Mouse (Mus musculus) urinary bladder, postnatal 10 days (tissue): ENCODE measurements around the gene Sept11.

Source experiments
- DNase-seq: peaks from one replicate; pipeline ENCODE4 v3.0.0; 2022; ENCODE audit warnings: low spot score

The Sept11 gene

GRCm38 (mm10) chr5:93172536-93172935, 79.3 kb downstream of the Sept11 start:
- no peak for DNase-seq

GRCm38 (mm10) chr5:93174675-93175074, 81.4 kb downstream of the Sept11 start:
- no peak for DNase-seq

GRCm38 (mm10) chr5:93178616-93179015, 85.4 kb downstream of the Sept11 start:
- no peak for DNase-seq

DNA sequence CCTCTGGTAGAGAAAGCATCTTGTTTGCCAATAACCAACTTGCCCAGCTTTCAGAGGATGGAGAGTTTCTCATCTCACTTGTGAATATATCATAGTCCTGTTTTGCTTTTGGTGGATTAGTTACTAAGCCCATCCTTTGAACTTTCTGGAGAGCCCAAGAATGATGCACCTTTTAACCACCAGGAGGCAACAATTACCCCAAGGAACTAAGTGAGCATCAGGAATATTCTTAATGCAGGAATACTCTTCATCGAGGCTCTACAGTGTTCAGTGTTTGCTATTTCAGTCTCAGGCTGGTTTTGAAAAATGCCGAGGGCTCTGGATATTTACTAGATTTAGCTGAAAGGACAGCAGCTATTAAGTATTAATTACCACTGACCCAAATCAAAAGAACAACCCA, 87.0 kb downstream of the Sept11 start:
- DNase-seq = no peak

- no peak for DNase-seq
Observed at GRCm38 (mm10) chr5:93183311-93183710, 90.1 kb downstream of the Sept11 start.

DNA sequence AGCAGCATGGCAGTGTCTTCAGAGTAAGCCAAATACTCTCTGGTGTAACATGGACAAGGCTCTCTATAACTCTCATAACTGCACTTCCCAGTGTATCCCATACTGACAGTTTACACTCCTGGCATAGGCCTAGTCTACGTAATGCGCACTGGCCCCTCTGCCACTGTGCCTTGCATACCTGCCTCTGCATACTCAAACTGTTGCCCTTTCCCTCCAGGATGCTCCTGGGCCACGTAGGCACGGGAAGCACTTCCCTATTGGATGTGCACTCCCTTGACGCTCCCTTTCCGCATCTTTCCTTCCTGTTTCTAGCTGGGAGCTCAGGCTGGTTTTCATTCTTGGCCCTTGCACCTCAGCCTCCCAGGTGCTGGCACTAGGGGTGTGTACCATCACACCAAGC, 91.3 kb downstream of the Sept11 start:
- DNase-seq = no peak

GRCm38 (mm10) chr5:93189607-93190006, 96.4 kb downstream of the Sept11 start:
- DNase-seq = no peak

DNA sequence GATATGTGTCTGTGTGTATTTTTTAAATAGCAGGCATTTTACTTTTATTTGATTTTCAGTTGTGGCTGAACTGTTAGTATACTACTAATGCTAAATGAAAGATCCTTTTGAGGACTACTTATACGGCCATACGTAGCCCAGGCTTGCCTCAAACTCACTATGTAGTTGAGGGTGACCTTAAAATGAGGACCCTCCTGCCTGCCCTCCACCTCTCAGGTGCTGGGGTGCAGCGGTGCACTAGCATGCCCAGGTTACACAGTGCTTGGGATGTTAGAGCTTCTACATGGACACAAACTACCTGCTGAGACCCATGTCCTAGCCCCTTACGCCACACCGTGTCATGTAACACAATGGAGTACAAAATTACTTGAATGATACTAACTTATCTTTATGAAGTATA, 97.2 kb downstream of the Sept11 start:
- no peak for DNase-seq

- no peak for DNase-seq
Observed at GRCm38 (mm10) chr5:93198232-93198631, 105.0 kb downstream of the Sept11 start.

GRCm38 (mm10) chr5:93201181-93201580, 107.9 kb downstream of the Sept11 start:
- no peak for DNase-seq

GRCm38 (mm10) chr5:93205371-93206108, 112.3 kb downstream of the Sept11 start:
- peak; percentile 12 for DNase-seq

DNA sequence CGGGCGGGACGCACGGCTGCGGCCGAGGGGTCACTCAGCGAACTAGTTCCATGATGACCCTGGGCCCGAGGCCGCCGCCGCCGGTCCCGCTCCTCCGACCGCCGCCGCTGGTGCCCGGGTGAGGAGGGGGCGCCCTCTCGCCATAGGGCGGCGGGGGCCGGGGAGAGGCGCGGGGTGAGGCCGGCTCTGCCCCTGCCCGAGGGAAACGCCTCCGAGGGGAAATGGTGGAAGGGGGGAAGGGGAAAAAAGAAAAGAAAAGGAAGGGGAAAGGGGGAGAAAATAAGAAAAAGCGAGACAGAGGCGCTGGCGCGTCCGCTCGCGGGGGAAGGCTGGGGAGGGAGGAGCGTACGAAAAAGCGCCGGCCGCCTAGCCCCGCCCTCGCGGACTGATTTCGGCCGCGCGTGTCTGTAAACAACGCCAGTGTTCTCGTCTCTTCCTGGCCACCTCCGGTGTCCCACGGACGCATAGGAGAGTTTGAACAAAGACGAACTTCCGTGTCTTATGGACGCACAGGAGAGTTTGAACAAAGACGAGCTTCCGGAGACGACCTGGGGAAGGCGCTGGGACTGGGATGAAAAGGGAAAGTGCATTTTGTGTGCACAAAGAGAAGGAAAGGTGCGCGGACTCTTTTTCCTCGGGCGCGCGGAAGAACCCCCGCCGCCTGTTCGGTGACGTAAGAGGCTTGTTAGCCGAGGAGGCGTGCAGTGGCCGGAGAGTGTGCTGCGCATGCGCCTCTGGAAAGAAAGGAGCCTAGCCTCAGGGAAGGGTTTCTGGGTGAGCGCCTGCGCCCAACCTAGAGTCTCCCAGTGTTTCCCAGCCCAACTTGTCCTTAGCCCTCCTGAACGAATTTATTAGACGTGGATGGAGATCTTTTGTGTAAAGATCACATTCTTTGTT, 113.1 kb downstream of the Sept11 start, which contains the start of the genes Ccni and 2010109A12Rik:
TSS of gene Ccni (minus strand) at position 387 of the 897 bp plus-strand sequence.
TSS of gene 2010109A12Rik (plus strand) at position 410 of the 897 bp plus-strand sequence.
- peak; percentile 80 for DNase-seq

- no peak for DNase-seq
Observed at GRCm38 (mm10) chr5:93207006-93207348, 113.7 kb downstream of the Sept11 start.

- no peak for DNase-seq
Observed at GRCm38 (mm10) chr5:93207555-93207954, 114.3 kb downstream of the Sept11 start.

DNA sequence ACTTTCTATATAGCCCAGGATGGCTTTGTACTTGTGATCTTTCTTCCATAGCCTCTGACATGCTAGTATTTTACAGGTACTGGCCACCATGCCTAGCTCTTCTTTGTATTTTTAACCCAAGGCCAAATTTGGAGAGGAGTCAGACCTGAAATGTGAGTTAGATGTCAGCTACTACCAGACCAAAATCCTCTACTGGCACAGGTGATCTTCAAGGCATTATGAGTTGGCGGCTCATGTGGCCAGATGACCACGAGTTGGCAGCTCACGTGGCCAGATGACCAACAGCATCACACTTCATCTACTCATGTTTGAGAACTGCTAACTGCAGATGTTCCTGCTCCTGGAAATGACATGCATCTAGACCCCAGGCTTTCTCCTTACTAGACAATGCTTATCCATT, 125.1 kb downstream of the Sept11 start:
- DNase-seq = no peak

DNA sequence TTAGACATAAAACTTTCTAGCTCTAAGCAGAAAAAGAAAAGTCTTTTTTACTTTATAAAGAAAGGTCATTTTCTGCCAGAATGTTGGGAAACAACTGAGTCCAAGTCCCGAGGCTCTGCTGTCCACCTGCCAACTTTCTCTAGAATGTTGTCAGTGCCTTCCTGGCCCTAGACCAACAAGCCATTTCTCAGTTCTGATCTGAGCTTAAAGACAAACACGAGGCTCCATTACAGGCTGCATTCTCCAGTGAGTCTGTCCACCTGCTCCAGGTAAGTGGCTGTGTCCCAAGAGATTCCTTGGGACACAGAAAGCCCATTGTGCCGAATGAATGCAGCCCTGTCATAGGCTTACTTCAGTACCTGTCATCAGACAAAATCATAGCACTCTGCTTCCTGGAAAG, 128.4 kb downstream of the Sept11 start:
- no peak for DNase-seq

DNA sequence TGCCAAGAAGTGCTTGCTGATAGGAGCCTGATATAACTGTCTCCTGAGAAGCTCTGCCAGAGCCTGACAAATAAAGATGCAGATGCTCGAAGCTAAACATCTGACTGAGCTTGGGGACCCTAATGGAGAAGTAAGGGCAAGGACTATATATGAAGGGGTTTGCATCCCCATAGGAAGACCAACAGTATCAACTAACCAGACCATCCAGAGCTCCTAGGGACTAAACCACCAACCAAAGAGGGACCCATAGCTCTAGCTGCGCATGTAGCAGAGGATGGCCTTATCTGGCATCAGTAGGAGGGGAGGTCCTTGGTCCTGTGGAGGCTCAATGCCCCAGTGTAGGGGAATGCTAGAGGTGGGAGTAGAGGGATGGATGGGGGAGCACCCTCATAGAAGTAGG, 131.3 kb downstream of the Sept11 start:
- no peak for DNase-seq
